In the genomic region with DNA sequence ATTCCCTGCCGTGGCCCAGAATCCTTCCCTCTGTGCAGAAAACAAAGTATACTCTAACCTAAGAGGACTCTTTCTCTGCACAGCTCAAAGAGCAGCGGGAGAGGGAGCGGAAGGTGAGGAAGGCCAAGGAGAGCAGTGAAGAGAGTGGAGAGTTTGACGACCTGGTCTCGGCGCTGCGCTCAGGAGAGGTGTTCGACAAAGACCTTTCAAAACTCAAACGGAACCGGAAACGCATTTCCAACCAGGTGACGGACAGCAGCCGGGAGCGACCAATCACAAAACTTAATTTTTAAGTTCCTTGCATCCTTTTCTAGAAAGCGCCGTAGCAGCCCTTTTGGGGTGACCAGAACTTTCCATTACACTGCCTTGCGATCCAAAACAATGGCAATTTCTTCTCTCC, we compare ENCODE assay signal across 23 mouse cellular contexts.
DNase-seq lines count a peak whose midpoint lies in the region; TF ChIP-seq lines count a peak whose summit lies in the region.
"Had no signal": no experiment of that assay in that cellular context is flagged by ENCODE, and none has a peak within 500 bp of the region (broad histone marks: within the 10 kb centered on the region; RNA-seq: fewer than 3 reads in every experiment).

No protein-coding gene starts in this region.

- peak; percentile 84 for DNase-seq in heart, adult 11 months
- DNase-seq in heart, adult 2 months, result no peak
- DNase-seq in R1 (ENCODE audit: low read depth, low spot score) (peak; percentile 57), ZHBTc4 (ENCODE audit: low read depth, low spot score) (peak; percentile 33), liver (no peak)
- DNase-seq in gastrocnemius, postnatal 25 days, result no peak
- DNase-seq in right cerebral cortex, postnatal 25 days, result no peak
- DNase-seq: adrenal gland, adult 2 months; adrenal gland, adult 8-10 months; adrenal gland, postnatal 10 days; adrenal gland, postnatal 14 days; adrenal gland, postnatal 25 days; adrenal gland, postnatal 36 days; B cell, adult 2 months; cerebellum, adult 11 months; cerebellum, adult 11-12 months; cerebellum, adult 18-20 months; cerebellum, adult 2 months; cerebellum, adult 8-10 months had no signal

- H3K9ac ChIP-seq in heart, adult 2 months (ENCODE audit: low read depth, low read length), result no peak overlapping the region

- no peaks in the 10 kb centered on the region for H3K9me3 ChIP-seq in E14TG2a.4 (ENCODE audit: low read length)
- H3K9me3 ChIP-seq: G1E had no signal

- intact Hi-C loops in heart, adult 2 months (cut with DNase I), result no loop called here

- WGBS in heart, adult 2 months, result 96% methylated on average over 17 of the region's 17 CpGs

- H3K36me3 ChIP-seq in heart, adult 2 months (ENCODE audit: control insufficient read depth, insufficient read depth, low read length), result no peaks in the 10 kb centered on the region; the same call in 1 of the 2 replicates
- H3K36me3 ChIP-seq in E14TG2a.4 (ENCODE audit: insufficient read depth, low read length), result peaks cover 25% of the 10 kb centered on the region

- no peak for TF ChIP-seq CTCF in heart, adult 2 months (IDR thresholded peaks at IDR 0.05)
- no peak for TF ChIP-seq CTCF in E14TG2a.4 (conservative IDR thresholded peaks at IDR 0.05; ENCODE audit: low read length)

- no peak overlapping the region for H3K4me3 ChIP-seq in heart, adult 2 months
- peak overlapping the region; percentile 44; the same call in 1 of the 2 replicates for H3K4me3 ChIP-seq in E14TG2a.4 (replicated peaks; ENCODE audit: low read length)

- no peak overlapping the region for H3K27ac ChIP-seq in heart, adult 2 months

- no peaks in the 10 kb centered on the region for H3K27me3 ChIP-seq in heart, adult 2 months (ENCODE audit: control insufficient read depth, insufficient read depth, low read length)
- H3K27me3 ChIP-seq in E14TG2a.4 (ENCODE audit: insufficient read depth, low read length), result no peaks in the 10 kb centered on the region
- H3K27me3 ChIP-seq: CH12.LX, Patski had no signal

- TF ChIP-seq POLR2A in heart, adult 2 months (IDR thresholded peaks at IDR 0.05; ENCODE audit: insufficient read depth, low read depth, low read length), result no peak

- no peak for TF ChIP-seq EP300 in heart, adult 2 months (IDR thresholded peaks at IDR 0.05; ENCODE audit: insufficient read depth, low read depth, low read length)

- H3K4me1 ChIP-seq in heart, adult 2 months (ENCODE audit: control insufficient read depth, insufficient read depth, low read length), result no peaks in the 10 kb centered on the region
- H3K4me1 ChIP-seq in E14TG2a.4 (replicated peaks; ENCODE audit: low read depth, low read length), result peaks cover 13% of the 10 kb centered on the region

- H3K79me2 ChIP-seq in heart, adult 2 months (replicated peaks; ENCODE audit: control insufficient read depth, insufficient read depth, low read length), result no peaks in the 10 kb centered on the region

Comparison
In these comparisons a context has a peak if more than half of its experiments do, and no peak if none do; other contexts are left out.
1. DNase-seq: peak in heart, adult 11 months (single experiment), R1 (single experiment) and ZHBTc4 (single experiment); none in heart, adult 2 months (0 of 2), gastrocnemius, postnatal 25 days (single experiment), liver (single experiment) and right cerebral cortex, postnatal 25 days (single experiment).